Mouse (Mus musculus) small intestine, adult 2 months (tissue): ENCODE data around the gene Rptor.

Experiments
- CTCF ChIP-seq: fragments of 200-500 bp; IDR thresholded peaks from 2 replicates; pipeline ENCODE4 v1.5.1; 2012; ENCODE audit warnings: low read depth, mild to moderate bottlenecking, control low read depth, inconsistent platforms, low read length, moderate library complexity, mixed read lengths; ENCODE audit not compliant: insufficient replicate concordance, insufficient read length; ENCODE audit errors: extremely low read depth
- POLR2A ChIP-seq: fragments of 200-500 bp; IDR thresholded peaks from 2 replicates; pipeline ENCODE4 v1.6.1; 2012; ENCODE audit warnings: low read depth, mild to moderate bottlenecking, control low read depth, inconsistent platforms, low read length, moderate library complexity

- TF ChIP-seq CTCF (no peak), POLR2A (no peak)
Observed at GRCm38 (mm10) chr11:119663876-119664275, 61.2 kb downstream of the Rptor start.
